ENCODE assay signal across 18 mouse cellular contexts in genomic region chr1:64242401-64242800, GRCm38 (mm10).
DNase-seq lines count a peak whose midpoint lies in the region; TF ChIP-seq lines count a peak whose summit lies in the region.
"Had no signal": no experiment of that assay in that cellular context is flagged by ENCODE, and none has a peak within 500 bp of the region (broad histone marks: within the 10 kb centered on the region; RNA-seq: fewer than 3 reads in every experiment).

No protein-coding gene starts in this region.

- in situ Hi-C loops in CH12.LX (cut with MboI; ENCODE audit: low pct_ligation_motif_present, low pct_unique_long_range_greater_than_20kb, low sequenced_read_pairs) = no loop called here
- in situ Hi-C loops in ES-E14 (cut with MboI; ENCODE audit: low sequenced_read_pairs in 2 of 2, unreplicated experiment in 2 of 2) = no loop called here

- H3K79me2 ChIP-seq in CH12.LX (replicated peaks; ENCODE audit: control insufficient read depth, extremely low read depth, insufficient read depth, poor library complexity, severe bottlenecking) = no peaks in the 10 kb centered on the region; the same call in 1 of the 2 replicates

- H3K9me3 ChIP-seq in CH12.LX (replicated peaks; ENCODE audit: low read length) (no peaks in the 10 kb centered on the region), ES-E14 (ENCODE audit: control insufficient read depth, insufficient read depth, low read depth, low read length) (no peaks in the 10 kb centered on the region)
- H3K9me3 ChIP-seq: G1E had no signal

- dilution Hi-C loops in CH12.LX (cut with MboI; ENCODE audit: extremely low pct_ligation_motif_present, extremely low pct_unique_long_range_greater_than_20kb, low sequenced_read_pairs) = no loop called here

- TF ChIP-seq EP300 in CH12.LX (IDR thresholded peaks at IDR 0.05; ENCODE audit: low read length) = no peak

- DNase-seq in CH12.LX (ENCODE audit: extremely low read depth) = no peak
- DNase-seq in ES-E14 (ENCODE audit: low read depth, low spot score) = no peak
- DNase-seq in kidney, postnatal 4 days = no peak
- no peak for DNase-seq in left cerebral cortex, postnatal 10 days (ENCODE audit: extremely low spot score in 1 of 2, low spot score in 2 of 2)
- DNase-seq: adrenal gland, adult 2 months; adrenal gland, adult 8-10 months; adrenal gland, postnatal 10 days; adrenal gland, postnatal 14 days; adrenal gland, postnatal 25 days; adrenal gland, postnatal 36 days; B cell, adult 2 months; cerebellum, adult 11 months; cerebellum, adult 11-12 months; cerebellum, adult 18-20 months; cerebellum, adult 2 months; cerebellum, adult 8-10 months had no signal

- peak in 1 of 2 experiments; percentile 6; a peak in 1 of 4 replicates for TF ChIP-seq CTCF in CH12.LX (conservative IDR thresholded peaks at IDR 0.05 in 1 of 2, IDR thresholded peaks at IDR 0.05 in 1 of 2; ENCODE audit: low read depth in 2 of 2, low read length in 2 of 2)

- H3K4me3 ChIP-seq in CH12.LX (replicated peaks in 1 of 3; ENCODE audit: low read depth in 2 of 3, low read length in 2 of 3, poor library complexity in 1 of 3) (no peak overlapping the region), ES-E14 (ENCODE audit: insufficient read depth in 1 of 2, low read depth in 1 of 2, low read length in 2 of 2, poor library complexity in 1 of 2, severe bottlenecking in 1 of 2) (no peak overlapping the region)

- H3K36me3 ChIP-seq in CH12.LX (replicated peaks in 1 of 2; ENCODE audit: control insufficient read depth in 1 of 2, insufficient read depth in 1 of 2, low read length in 1 of 2) (no peaks in the 10 kb centered on the region), ES-E14 (ENCODE audit: control insufficient read depth, insufficient read depth, low read length, poor library complexity, severe bottlenecking) (no peaks in the 10 kb centered on the region)
- H3K36me3 ChIP-seq: G1E had no signal

- intact Hi-C loops in left cerebral cortex, postnatal 10 days (cut with DNase I) = no loop called here

- H3K27me3 ChIP-seq in CH12.LX (replicated peaks) = no peaks in the 10 kb centered on the region
- H3K27me3 ChIP-seq: Patski had no signal

- H3K4me1 ChIP-seq in CH12.LX (ENCODE audit: control insufficient read depth in 1 of 2, insufficient read depth in 2 of 2) = no peaks in the 10 kb centered on the region
- H3K4me1 ChIP-seq in ES-E14 (ENCODE audit: control insufficient read depth in 2 of 2, insufficient read depth in 2 of 2, low read length in 2 of 2, poor library complexity in 1 of 2) = no peaks in the 10 kb centered on the region

- H3K4me2 ChIP-seq in CH12.LX (ENCODE audit: insufficient read depth, low read depth, poor library complexity, severe bottlenecking) = no peak overlapping the region

- H3K27ac ChIP-seq in CH12.LX (ENCODE audit: insufficient read depth, low read depth) (no peak overlapping the region), ES-E14 (ENCODE audit: insufficient read depth, low read depth, low read length, poor library complexity, severe bottlenecking) (no peak overlapping the region)

- no peak; the same call in none of the 2 replicates for TF ChIP-seq RAD21 in CH12.LX (IDR thresholded peaks at IDR 0.05; ENCODE audit: low read depth, low read length)

- H3K9ac ChIP-seq in CH12.LX (ENCODE audit: insufficient read depth, low read depth) (no peak overlapping the region), ES-E14 (ENCODE audit: insufficient read depth, low read depth, low read length, poor library complexity, severe bottlenecking) (no peak overlapping the region)

- TF ChIP-seq POLR2A in CH12.LX (IDR thresholded peaks at IDR 0.05; ENCODE audit: low read depth, low read length) = no peak

TF ChIP-seq in CH12.LX, 34 proteins besides CTCF, POLR2A, EP300 and RAD21:
- TF ChIP-seq MAFK (IDR thresholded peaks at IDR 0.05; ENCODE audit: insufficient replicate concordance, low read length) (peak; percentile 77; the same call in 1 of the 2 replicates), GABPA (IDR thresholded peaks at IDR 0.05; ENCODE audit: insufficient replicate concordance, low read depth, low read length) (no peak), ETS1 (conservative IDR thresholded peaks at IDR 0.05; ENCODE audit: low read depth, low read length) (no peak), IRF4 (IDR thresholded peaks at IDR 0.05; ENCODE audit: low read depth, low read length) (no peak), CHD1 (IDR thresholded peaks at IDR 0.05; ENCODE audit: low read depth, low read length) (no peak), MYC (IDR thresholded peaks at IDR 0.05; ENCODE audit: low read depth, low read length) (no peak), USF1 (IDR thresholded peaks at IDR 0.05; ENCODE audit: low read depth, low read length) (no peak)

TF ChIP-seq in ES-E14, 5 proteins besides CTCF, POLR2A, EP300 and RAD21:
- TF ChIP-seq MAFK (IDR thresholded peaks at IDR 0.05; ENCODE audit: insufficient read depth, low read depth, low read length) (peak; percentile 67), ZC3H11A (IDR thresholded peaks at IDR 0.05; ENCODE audit: borderline replicate concordance, low read depth, low read length) (no peak), ZNF384 (IDR thresholded peaks at IDR 0.05; ENCODE audit: low read depth, low read length) (no peak)
